Mouse (Mus musculus) myocyte (in vitro differentiated cells): ENCODE measurements around the gene Lrrc8b.

Experiments
- MAX ChIP-seq: IDR thresholded peaks from one replicate; pipeline ENCODE4 v1.6.1; 2011; ENCODE audit warnings: low read depth, mild to moderate bottlenecking, control low read depth
- USF1 ChIP-seq: IDR thresholded peaks from one replicate; pipeline ENCODE4 v1.6.1; 2011; ENCODE audit warnings: low read depth, mild to moderate bottlenecking, control low read depth, moderate library complexity

- TF ChIP-seq MAX (no peak), USF1 (no peak)
These were observed 119.6 kb downstream of the Lrrc8b start for GRCm38 (mm10) chr5:105535186-105535585.
